Mouse (Mus musculus) CH12.LX (cell line): Measurements from ENCODE around the gene Faxc.

ENCODE experiments used
- CTCF ChIP-seq, 2 experiments: IDR thresholded peaks in 1 of 2; conservative IDR thresholded peaks in 1 of 2; 2 replicates each; pipeline ENCODE4 v1.5.1; 2011 to 2012; ENCODE audit warnings: low read depth in 2 of 2, low read length in 2 of 2, improper control_type of control experiment in 1 of 2, inconsistent platforms in 1 of 2, mild to moderate bottlenecking in 1 of 2, moderate library complexity in 1 of 2
- KAT2A ChIP-seq: IDR thresholded peaks from 2 replicates; pipeline ENCODE4 v1.6.1; 2012; ENCODE audit warnings: low read length, improper control_type of control experiment, inconsistent platforms; ENCODE audit not compliant: insufficient replicate concordance
- MEF2A ChIP-seq: IDR thresholded peaks from 2 replicates; pipeline ENCODE4 v1.6.1; 2014; ENCODE audit warnings: low read depth, mild to moderate bottlenecking, inconsistent platforms, low read length, improper control_type of control experiment, borderline replicate concordance
- PAX5 ChIP-seq: IDR thresholded peaks from 2 replicates; pipeline ENCODE4 v1.6.1; 2012; ENCODE audit warnings: low read length, inconsistent platforms, mixed read lengths
- POLR2A ChIP-seq: IDR thresholded peaks from 2 replicates; pipeline ENCODE4 v1.6.1; 2011; ENCODE audit warnings: low read depth, mild to moderate bottlenecking, improper control_type of control experiment, low read length
- POLR2AphosphoS2 ChIP-seq: IDR thresholded peaks from 2 replicates; pipeline ENCODE4 v1.6.1; 2011; ENCODE audit warnings: low read depth, low read length, improper control_type of control experiment
- SMC3 ChIP-seq: IDR thresholded peaks from 2 replicates; pipeline ENCODE4 v1.6.1; 2011; ENCODE audit warnings: low read depth, low read length, improper control_type of control experiment
- UBTF ChIP-seq: IDR thresholded peaks from 2 replicates; pipeline ENCODE4 v1.6.1; 2012; ENCODE audit warnings: low read depth, mild to moderate bottlenecking, inconsistent platforms, low read length, improper control_type of control experiment, moderate library complexity
- ZNF384 ChIP-seq: IDR thresholded peaks from 2 replicates; pipeline ENCODE4 v1.6.1; 2012; ENCODE audit warnings: low read depth, low read length, improper control_type of control experiment, inconsistent platforms

DNA sequence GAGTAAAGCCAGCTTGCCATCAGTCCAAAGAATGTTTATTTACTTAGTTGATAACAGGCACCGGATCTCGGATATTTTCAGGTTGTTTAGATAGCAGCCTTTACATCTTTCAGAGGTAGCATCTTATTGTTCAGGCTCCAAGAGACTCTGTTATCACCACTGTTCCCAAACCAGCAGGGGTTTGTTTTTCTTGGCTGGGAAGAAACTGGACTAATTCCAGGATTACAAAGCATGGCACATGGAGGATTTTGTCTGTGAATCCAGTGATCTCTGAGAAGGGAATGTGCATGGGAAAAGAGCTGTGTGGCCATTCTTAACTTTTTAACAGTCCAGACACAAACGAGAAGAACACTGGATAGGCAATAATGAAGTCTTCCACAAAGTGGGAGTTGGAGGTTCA is 43.0 kb downstream of the Faxc start:
- TF ChIP-seq SMC3: no peak
- TF ChIP-seq CTCF (conservative IDR thresholded peaks at IDR 0.05 in 1 of 2, IDR thresholded peaks at IDR 0.05 in 1 of 2; ENCODE audit: low read depth in 2 of 2, low read length in 2 of 2): no peak
- TF ChIP-seq KAT2A: no peak
- TF ChIP-seq UBTF: no peak
- TF ChIP-seq MEF2A: no peak
- TF ChIP-seq POLR2A: no peak
- no peak for TF ChIP-seq PAX5
- TF ChIP-seq ZNF384: no peak
- no peak for TF ChIP-seq POLR2AphosphoS2
